Mouse (Mus musculus) central nervous system, embryonic 11.5 days (tissue): Measurements from ENCODE around the gene Foxa2. TPM values are rescaled to one million over a fixed set of nuclear protein-coding genes. Genes with fewer than 3 reads are reported as not detected.

Experiments
- polyA plus RNA-seq: library from polyadenylated mRNA; depleted of rRNA; stranded (reverse); fragments of >200 nt; gene quantifications from 2 replicates; pipeline ENCODE4 v1.2.3, GENCODE M21; 2012; rRNA removed

Foxa2 gene
- 8.0 and 9.4 TPM in 2 replicates for polyA plus RNA-seq

DNA sequence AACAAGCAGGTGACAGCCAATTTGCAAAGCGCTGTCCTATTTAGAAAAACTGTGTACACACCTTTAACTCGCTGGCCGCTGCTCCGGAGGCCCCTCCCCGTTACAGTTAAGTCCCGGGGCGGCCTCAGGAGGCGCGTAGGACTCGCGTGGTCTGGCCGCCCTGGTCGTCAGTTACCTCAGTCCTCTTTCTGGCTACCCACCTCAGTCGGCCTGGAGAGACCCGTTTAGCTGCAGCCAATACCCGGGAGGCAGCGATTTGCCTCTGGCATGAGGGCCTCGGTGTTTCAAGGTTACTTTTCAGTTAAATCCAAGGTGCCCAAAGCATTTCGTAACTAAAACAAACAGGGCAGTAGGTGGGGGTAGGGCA lies at the start of gene Foxa2:
Gene Foxa2, minus strand, starts transcription at position 171 of the 367 bp plus-strand sequence.

